Mouse (Mus musculus): ENCODE results near the gene Mtif2.
A peak's percentile ranks its signal among the peaks of the same experiment; 100 is the strongest.
"Not testable (repeated sequence)": the region's sequence is repeated elsewhere in the genome, so short reads cannot be mapped to it uniquely, and the experiment has no call there.

Mtif2 gene

GRCm38 (mm10) chr11:29525988-29526794 is at the start of gene Mtif2:
Mtif2 (plus strand) TSS chr11:29526408.
- peak; percentile 67 for DNase-seq (ENCODE audit: low spot score)

GRCm38 (mm10) chr11:29493135-29493534 is 33.1 kb upstream of the Mtif2 start:
- no peak for DNase-seq (ENCODE audit: low spot score)

GRCm38 (mm10) chr11:29496962-29497361 is 29.2 kb upstream of the Mtif2 start:
- no peak for DNase-seq (ENCODE audit: low spot score)

- no peak for DNase-seq (ENCODE audit: low spot score)
Measured at GRCm38 (mm10) chr11:29503948-29504893, 22.0 kb upstream of the Mtif2 start.

GRCm38 (mm10) chr11:29504899-29505625 is 21.1 kb upstream of the Mtif2 start:
- no peak for DNase-seq (ENCODE audit: low spot score)

- no peak for DNase-seq (ENCODE audit: low spot score)
Measured at GRCm38 (mm10) chr11:29509421-29509820, 16.8 kb upstream of the Mtif2 start.

- no peak for DNase-seq (ENCODE audit: low spot score)
Measured at GRCm38 (mm10) chr11:29512818-29513535, 13.2 kb upstream of the Mtif2 start.

GRCm38 (mm10) chr11:29514325-29514681 is 11.9 kb upstream of the Mtif2 start:
- DNase-seq (ENCODE audit: low spot score): no peak

- DNase-seq (ENCODE audit: low spot score): peak; percentile 94
Measured at GRCm38 (mm10) chr11:29514682-29515412, 11.4 kb upstream of the Mtif2 start, which contains the start of gene Prorsd1. Prorsd1 (minus strand) TSS chr11:29515033.

- DNase-seq (ENCODE audit: low spot score): no peak
Measured at GRCm38 (mm10) chr11:29538201-29538600, 12.0 kb downstream of the Mtif2 start.

GRCm38 (mm10) chr11:29544225-29544945 is 18.2 kb downstream of the Mtif2 start:
- DNase-seq (ENCODE audit: low spot score): no peak

- not testable (repeated sequence) for DNase-seq (ENCODE audit: low spot score)
Measured at GRCm38 (mm10) chr11:29545150-29545752, 19.0 kb downstream of the Mtif2 start.

GRCm38 (mm10) chr11:29546297-29546696 is 20.1 kb downstream of the Mtif2 start:
- DNase-seq (ENCODE audit: low spot score): not testable (repeated sequence)

- no peak for DNase-seq (ENCODE audit: low spot score)
Measured at GRCm38 (mm10) chr11:29546762-29547161, 20.6 kb downstream of the Mtif2 start.

GRCm38 (mm10) chr11:29547249-29547751 is 21.1 kb downstream of the Mtif2 start:
- DNase-seq (ENCODE audit: low spot score): no peak

GRCm38 (mm10) chr11:29547752-29548503 is 21.7 kb downstream of the Mtif2 start, which contains the start of the genes Clhc1 and Rps27a:
Clhc1 (plus strand) TSS chr11:29547950.
Rps27a (minus strand) TSS chr11:29548109.
- DNase-seq (ENCODE audit: low spot score): peak; percentile 93

GRCm38 (mm10) chr11:29548504-29549424 is 22.6 kb downstream of the Mtif2 start:
- no peak for DNase-seq (ENCODE audit: low spot score)

Measured in lung, postnatal 25 days (tissue).